Mouse (Mus musculus): ENCODE data around the gene Gm525. TPM values are rescaled to one million over a fixed set of nuclear protein-coding genes. Genes with fewer than 3 reads are reported as not detected.

The Gm525 gene
- 0.08 and 0.13 TPM in 2 replicates for polyA plus RNA-seq (2012; rRNA removed)

GRCm38 (mm10) chr11:89073541-89073940 lies at the start of gene Gm525:
Gm525 (plus strand) TSS chr11:89073841.

GRCm38 (mm10) chr11:89066750-89067149 lies 6.9 kb upstream of the Gm525 start, which contains the start of gene Dgke:
Dgke (minus strand) TSS chr11:89066850.

Other genes starting within 250 kb of the Gm525 start
- 19.4 and 21.3 TPM in 2 replicates for gene Akap1, start 209.3 kb upstream of the Gm525 start, polyA plus RNA-seq (2012; rRNA removed)
- gene Scpep1, start 118.4 kb upstream of the Gm525 start, polyA plus RNA-seq (2012; rRNA removed) = 20.8 and 22.0 TPM in 2 replicates
- not detected in 2 replicates for gene Elobl, start 106.9 kb upstream of the Gm525 start, polyA plus RNA-seq (2012; rRNA removed)
- gene Coil, start 103.6 kb upstream of the Gm525 start, polyA plus RNA-seq (2012; rRNA removed) = 3.0 and 3.4 TPM in 2 replicates
- 16.8 and 17.2 TPM in 2 replicates for gene Trim25, start 74.5 kb upstream of the Gm525 start, polyA plus RNA-seq (2012; rRNA removed)
- 0.74 and 0.77 TPM in 2 replicates for gene Dgke, start 7.0 kb upstream of the Gm525 start, polyA plus RNA-seq (2012; rRNA removed)
- gene Nog, start 228.5 kb downstream of the Gm525 start, polyA plus RNA-seq (2012; rRNA removed) = 0.02 TPM in 1 of 2 replicates, not detected in the other